Mouse (Mus musculus) layer of hippocampus, postnatal 14 days (tissue): ENCODE measurements at regions not wholly inside any gene's neighbourhood (a gene's known extent, or its start where the extent isn't known, plus 50 kb on each side); places are given as distances from the start of the nearest gene placed in this dataset.

ENCODE experiments used
- DNase-seq, 2 experiments: peaks; one replicate each; pipeline ENCODE4 v3.0.0; 2021 to 2022; ENCODE audit warnings: low spot score in 2 of 2, mixed read lengths in 1 of 2

DNA sequence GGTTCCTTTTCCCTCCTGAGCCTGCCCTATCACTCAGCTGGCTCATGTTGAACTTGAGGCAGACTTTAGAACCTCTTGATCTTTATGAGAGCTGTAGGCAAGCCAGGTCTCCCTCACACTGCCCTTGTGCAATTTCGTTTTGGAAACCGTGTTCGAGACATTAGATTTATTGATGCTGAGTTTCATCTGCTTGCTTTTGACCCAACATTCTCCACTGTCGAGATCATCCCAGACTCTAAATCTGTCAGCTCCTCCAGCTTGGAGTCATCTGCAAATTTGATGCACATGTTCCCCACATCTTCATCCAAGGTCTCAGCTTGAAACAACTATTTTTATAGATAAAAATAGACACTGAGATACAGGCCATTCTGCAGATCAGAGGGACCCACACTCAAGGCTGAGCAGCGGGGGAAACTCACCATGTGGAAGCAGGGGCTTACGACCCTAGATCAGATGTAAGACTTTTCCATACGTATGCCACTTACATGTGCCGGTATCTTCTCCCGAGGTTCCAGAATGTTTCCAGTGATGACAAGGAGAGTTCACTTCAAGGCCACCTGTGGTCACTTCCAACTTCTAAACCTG, 202.6 kb upstream of the Tle3 start:
- no peak for DNase-seq

DNA sequence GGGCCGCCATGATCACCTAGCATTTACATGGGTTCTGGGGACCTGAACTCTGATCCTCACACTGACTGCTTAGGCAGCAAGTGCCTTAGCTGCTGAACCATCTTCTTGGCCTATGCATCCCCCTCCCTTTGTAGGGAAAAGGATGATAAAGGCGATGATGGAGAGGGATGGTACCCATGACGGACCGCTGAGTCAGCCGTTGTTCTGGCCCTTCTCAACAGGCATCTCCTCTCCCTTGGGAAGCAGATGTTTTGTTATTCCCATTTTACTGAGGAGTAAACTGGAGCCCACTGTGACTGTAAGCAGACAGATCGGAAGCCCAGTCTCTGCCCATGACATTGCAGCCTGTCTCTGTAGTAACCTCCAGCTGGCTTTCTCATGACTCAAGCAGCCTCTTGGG, 201.2 kb upstream of the Tle3 start:
- no peak for DNase-seq

DNA sequence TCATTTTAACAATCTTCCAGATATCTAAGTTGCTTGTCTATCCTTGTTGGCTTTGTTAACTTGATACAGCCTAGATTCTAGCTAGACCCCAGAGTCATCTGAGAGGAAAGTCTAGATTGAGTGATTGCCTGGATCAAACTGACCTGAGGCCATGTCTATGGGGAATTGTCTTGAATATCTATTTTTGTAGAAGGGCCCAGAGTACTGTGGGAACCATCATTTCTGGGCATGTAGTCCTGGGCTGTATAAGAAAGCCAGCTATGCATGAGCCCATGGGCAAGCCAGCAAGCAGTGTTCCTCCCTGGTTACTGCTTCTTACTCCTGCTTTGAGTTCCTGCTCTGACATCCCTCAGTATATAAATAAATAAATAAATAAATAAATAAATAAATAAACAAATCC, 199.7 kb upstream of the Tle3 start:
- no peak for DNase-seq

DNA sequence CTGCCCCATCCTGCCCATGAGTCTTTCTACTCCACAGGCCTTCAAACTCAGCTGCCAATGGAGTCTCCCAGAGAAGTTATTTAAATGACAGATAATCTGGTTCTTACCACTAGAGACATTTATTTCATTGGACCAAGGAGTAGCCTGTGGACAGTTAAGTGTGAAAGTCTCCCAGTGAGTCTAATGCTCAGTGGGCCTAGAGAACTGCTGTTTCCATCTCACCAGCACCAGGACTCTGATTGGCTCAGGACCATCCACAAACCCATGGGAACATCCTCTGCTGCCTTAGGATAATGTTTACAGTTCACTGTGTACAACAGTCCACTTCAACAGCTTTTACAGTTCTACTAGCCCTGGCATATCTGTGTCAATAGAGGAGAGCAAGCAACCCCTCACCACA, 198.6 kb upstream of the Tle3 start:
- DNase-seq: no peak

DNA sequence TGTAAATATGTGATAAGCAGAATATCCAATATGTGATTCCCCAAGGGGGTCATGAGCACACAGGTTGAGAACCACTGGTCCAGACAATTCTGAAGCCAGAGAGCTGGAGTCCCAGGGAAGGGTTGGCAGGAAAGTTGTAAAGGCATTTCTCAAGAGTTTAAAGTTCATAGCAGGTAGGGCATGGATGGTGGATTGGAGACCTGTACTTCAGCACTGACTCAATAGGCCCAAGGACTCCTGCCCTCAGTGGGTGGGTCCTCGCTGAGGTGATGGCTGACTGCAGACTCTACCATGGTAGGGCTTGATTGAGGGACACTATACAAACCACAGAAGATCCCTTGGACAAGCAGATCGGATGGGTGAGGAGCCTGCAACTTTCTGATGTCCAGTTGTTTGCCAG, 196.8 kb upstream of the Tle3 start:
- DNase-seq: no peak

DNA sequence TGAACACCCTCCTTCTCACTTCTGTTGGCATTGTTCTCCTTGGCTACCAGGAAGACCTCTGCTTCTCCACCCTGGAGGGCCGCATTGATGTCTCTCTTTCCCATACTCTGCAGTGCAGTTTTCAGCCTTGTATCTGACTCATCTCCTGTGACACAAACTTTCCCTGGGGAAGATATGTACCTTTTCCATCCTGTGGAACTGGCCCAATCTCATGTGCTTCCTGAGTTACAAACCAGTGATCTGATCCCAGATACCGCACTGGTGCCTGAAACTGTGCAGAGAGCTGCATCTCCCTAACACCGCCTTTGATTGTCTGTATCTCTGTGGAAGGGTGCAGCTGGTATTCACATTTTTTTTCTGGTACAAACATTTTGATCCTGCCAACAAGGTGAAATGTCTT, 195.3 kb upstream of the Tle3 start:
- DNase-seq: no peak

DNA sequence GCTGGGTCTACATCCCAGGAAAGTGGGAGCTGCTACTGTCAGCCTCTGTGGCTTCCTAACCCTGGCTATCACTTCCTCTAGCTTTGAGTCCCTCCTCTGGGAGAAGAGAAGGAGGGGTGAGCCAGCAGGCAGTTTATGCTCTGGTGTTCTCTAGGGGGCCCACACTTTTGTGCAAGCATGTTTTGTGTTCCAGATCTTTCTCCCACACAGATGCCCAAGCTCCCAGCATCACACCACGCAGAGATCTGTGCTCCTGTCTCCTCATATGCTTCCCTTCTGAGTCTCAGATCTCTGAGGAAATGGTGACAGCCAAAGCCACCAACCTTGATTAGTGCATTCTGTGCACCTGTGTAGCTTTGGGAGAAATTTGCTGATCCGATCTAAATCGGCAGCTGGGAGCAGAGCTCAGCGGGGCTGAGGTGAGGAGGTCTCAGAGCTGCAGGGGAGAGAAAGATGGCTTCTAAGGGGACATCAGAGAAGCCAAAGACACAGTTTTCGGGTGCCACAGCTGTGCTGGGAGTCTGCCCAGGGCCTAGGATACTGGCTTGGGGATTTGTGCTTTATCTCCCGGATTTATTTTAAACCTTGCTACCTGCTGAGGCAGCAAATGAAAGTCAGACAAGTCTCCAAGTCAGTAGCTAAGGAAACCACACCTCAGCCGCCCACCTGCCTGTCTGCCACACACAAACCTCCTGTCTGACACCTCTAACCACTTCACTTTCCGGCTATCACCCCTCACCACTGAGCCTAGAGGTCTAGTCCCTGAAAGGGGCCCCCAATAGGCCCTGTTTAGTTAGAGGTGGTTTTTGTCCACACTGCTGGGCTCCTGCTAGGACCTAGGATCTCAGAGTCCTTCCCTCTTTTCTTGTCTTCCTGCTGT, 185.4 kb upstream of the Tle3 start:
- DNase-seq: no peak

DNA sequence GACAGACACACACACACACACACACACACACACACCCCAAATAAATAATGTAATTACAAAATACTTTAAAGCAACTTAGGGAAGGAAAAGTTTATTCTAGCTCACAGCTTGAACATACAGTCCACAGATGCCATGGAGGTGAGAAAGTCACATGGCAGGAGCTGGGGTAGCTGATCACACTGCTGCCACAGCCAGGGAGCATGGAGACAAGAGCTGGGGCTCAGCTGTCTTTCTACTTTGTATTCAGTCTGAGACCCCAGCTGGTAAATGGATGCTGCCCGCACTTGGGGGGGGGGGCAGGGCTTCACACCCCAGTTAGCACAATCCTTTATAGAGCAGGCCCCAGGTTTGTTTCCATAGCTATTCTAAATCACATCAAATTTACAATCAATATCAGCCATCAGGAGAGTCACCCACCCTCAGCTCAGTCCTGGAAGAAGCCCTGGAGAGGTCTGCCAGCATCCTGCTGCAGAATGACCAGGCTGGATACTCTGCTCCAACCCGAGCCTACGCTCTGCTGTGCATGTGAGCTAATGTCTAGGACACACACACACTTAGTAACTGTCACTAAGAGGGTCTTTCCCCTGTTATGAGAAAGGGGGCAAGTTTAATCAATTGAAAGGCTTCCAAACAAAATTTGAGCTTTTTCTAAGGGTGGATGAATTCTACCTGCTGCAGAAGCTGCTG, 184.3 kb upstream of the Tle3 start:
- no peak for DNase-seq

DNA sequence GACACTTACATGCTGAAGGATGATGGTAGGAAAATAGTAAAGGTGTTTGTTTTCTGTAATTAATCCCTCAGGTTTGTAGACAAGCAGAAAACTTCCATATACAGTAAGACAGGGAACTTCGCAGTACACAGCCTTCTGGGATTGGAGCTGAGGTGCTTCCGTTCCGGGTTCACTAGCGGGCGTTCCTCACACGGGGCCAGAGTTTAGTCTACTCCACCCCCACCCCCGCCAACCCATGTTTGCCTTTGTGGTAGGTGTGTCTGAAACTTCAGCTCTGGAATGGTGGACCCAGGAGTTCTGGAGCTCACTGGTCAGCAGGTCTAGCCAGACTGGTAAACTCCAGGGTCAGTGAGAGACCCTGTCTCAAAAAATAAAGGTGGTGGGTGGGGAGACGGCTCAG, 182.9 kb upstream of the Tle3 start:
- DNase-seq: no peak

DNA sequence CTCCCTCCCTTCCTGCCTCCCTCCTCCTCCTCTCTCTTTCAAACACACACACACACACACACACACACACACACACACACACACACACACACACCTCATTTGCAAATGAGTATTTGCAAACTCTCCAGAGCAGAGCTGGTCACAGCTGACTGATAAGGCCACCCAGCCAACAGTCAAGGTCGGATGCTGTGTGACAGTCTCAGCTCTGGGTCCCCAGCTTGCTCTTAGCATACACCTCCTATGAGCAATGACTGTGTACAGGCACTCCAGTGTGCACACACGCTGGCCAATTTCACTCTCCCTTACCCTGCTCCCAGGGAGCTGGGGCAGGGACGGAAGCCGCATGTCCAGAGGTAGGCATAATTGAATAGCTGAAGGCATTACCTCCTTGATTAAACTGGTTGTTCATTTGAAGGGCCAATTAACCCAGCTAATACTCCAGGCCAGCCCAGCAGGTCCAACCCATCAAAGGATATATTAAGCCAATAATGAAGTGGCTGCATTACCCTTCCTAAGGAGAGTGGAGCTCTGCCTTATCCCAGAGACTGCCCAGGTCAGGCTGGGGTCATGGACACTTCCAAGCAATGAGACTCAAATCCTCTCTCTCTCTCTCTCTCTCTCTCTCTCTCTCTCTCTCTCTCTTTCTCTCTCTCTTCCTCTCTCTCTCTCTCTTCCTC, 173.0 kb upstream of the Tle3 start:
- no peak for DNase-seq

DNA sequence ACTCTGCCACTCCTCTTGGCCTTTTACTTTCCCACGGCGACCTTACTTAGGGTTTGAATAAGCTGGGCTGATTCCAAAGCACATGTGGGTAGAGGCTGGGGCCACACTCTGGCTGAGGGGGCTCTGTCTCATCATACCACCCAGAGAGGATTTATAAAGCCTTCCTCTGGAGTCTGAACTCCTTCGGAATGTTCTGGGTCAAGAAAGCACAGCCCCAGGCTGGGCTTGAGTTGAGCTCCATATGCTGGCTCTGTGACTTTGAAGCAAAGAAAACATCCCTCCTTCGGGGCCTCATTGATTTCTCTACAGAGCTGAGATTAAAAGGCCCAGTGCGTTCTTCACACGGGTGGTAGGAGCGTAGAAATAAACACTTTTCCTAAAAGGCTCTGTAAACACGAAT, 172.3 kb upstream of the Tle3 start:
- DNase-seq: no peak

DNA sequence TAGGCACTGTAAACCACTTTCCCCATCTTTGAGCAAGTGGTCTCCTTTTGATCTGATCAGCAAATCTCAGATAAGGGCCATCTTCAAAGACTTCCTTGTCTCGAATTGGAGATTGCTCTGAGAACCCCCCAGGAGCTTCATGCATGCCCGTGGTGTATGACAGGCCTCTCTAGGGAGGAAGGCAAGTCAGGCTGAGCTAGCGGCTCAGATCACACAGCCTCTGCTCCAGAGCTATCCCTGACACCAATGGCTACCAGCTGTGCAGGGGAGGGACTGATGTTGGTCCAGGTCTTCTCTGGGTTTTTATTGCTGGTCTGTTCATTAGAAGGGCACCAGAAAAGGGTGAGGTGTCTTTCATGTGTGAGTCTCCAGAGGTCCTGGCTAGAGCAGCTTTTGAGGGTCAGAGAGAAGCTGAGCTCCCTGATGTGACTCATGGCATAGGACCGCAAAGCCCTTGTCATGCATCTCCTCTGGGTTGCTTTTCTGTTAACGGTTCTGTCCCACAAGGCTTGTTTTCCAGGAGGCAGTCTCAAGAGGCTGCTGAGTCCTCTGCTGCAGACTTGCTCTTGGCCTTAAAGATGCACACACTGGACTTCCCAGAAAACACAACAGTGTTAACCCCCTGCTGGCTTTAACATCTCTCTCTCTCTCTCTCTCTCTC, 171.7 kb upstream of the Tle3 start:
- no peak for DNase-seq

DNA sequence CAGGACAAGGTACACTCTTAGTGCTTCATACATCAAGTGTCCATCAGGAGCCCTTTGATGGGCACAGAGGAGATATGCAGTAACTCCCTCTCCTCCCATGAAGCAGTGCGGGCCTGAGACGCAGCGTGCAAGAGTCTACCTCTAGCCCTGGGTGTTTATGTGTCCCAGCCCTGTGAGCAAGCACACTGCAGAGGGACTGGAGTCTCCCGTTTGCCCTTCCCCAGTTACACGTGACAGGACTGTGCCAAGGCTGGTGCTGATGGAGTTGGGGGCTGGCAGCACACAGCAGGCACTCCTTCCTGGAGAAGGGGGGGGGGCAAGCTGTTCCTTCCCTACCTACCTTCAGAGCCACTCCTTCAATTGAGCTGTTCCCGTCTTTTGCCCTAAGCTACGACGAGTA, 167.1 kb upstream of the Tle3 start:
- no peak for DNase-seq

DNA sequence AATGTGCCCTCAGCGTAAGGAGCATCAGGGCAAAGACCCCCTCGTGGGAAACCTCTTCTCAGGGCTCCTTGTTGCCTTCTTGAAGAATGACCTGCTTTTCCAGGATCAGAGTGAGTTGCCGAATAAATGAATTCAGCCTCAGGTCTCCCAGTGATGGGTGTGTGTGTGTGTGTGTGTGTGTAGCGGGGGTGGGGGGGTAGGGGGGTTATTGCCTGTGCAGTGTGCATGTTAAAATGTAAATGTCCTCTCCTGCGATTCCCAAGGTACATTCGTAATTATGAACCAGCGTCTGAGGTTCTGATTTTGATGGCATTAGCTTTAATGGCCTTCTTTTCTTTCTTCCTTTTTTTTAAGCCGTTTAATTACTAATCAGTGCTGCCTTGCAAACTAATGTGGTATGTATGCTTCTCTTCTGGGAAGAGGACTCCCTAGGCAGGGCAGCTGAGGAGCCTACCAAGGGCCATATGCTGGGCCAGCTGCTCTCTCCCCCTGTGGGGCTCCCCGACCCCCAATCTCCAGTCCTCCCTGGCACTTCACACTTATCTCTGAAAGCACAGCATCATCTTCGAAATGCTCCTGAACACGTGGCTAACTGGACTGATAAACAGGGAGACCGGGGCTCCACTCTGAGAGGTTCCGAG, 165.3 kb upstream of the Tle3 start:
- DNase-seq: no peak

DNA sequence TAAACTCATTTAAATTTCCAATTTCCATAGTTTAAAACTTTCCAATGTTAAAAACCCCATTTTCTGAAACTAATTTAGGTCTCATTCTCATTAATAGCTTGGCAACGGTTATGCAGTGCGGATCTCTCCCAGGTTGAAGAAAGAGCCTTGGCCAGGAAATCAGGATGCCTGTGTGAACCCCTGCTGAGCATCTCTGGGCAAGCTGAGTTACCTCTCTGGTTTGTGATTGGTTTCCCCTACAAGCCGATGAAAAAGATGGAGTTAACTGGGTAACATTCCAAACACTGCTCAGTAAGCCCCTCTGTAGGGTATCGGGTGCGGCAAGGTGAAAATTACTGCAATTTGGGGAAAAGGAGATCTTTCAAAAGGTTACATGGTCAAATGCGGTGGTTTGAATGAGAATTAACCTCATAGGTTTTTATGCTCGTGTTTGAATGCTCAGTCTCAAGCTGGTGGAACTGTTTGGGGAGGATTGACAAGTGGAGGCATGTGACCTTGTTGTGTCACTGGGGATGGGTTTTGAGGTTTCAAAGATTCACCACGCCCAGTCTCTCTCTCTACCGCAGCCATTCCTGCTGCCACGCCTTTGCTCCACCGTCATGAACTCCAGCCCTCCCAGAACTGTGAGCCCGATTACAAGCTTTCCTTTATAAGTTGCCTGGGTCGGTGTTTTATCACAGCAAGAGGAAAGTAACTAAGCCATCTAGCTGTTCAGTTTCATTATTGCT, 164.6 kb upstream of the Tle3 start:
- DNase-seq: no peak

DNA sequence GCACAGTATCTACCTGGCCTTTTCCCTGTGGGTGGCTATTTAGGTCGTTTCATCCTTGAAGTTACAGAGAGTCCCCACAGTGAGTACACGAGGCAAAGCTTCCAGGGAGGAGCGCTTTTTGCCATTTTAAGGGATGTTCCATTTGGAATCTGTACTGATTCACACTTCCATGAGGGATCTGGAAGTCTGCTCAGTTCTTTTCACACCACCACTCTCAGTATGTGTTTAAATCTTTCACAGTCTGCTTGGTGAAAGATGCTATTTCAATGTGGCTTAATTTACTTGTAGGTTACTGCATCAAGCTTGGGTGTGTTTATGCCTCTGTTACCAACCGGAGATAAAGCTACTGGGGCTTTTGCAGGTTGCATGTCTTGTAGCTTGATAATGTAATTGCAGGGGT, 160.5 kb upstream of the Tle3 start:
- peak in 1 of 2 experiments; percentile 44 for DNase-seq

DNA sequence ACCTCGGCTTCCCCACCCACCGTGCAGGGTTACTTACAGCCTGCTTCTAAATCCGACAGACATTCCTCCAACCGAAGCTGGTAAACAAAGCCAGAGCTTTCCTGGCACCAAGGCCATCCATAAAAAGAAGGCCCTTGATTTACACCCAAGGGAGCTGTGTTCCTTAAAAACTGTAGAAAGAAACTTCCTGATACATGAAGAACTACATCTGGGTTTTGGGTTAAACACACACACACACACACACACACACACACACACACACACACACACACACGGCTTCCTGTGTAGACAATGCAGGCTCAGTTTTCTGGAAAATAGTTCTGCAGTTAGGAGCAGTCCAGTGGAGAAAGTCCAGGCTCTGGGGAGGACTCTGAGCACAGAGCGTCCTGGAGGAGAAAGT, 157.2 kb upstream of the Tle3 start:
- DNase-seq: no peak

DNA sequence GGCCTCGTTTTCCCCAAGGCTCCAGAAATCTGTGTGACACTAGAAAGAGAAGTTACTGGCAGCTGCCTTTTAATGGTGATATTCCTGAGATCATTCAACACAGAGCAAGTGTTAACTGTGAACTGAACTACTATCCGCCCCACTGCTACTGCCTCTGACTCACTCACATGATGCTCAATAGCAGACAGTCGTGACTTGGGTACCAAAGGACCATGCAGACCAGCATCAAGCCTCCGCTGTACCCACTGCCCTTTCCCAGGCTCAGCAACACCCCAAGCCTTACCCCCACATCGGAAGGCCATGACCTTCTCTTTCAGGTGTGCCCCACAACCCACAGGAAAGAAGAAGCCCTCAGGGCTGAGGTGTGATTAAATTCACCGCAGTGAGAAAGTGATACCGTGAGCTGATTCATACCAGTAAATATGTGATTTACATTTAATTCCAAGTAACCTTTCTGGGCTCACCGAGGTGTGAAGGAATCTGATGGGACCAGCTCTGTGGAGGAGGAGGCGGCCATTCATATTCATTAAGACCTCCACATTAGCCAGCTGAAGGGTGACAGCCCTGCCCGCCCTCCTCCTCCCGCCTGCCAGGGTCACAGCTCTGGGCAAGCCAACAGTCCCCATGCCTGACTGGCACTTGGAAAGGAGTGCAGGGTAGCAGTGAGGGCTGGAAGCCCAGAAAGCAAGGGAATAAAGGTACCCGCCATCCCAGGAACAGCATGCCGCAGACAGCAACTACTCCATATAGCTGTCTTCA, 156.0 kb upstream of the Tle3 start:
- DNase-seq: peak in 1 of 2 experiments; percentile 28

DNA sequence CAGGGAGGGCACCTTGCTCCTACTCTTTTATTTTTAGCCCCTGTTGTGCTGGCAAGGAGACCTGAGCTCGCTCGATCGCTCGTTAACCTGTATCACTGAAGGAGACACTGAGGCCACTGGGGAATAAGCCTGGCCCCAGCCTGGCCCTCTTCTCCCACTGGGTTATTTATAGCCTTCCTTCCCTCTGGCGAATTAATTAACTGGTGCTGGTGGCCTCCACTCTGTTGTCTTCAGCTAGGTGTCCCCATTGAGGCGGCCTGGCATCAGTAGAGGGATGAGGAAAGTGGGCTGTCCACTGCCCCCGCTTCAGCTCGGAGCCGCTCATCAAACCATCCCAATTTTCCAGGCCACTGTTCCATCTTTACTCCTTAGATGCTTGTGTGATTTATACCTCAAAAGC, 152.1 kb upstream of the Tle3 start:
- no peak for DNase-seq
